In genomic region chr4:48180922-48181321, GRCm38 (mm10) we compare ENCODE assay signal across 22 mouse cellular contexts. TPM values are rescaled to one million over a fixed set of nuclear protein-coding genes. Genes with fewer than 3 reads are reported as not detected.
A peak's percentile ranks its signal among the peaks of the same experiment; 100 is the strongest.
DNase-seq lines count a peak whose midpoint lies in the region; ATAC-seq and TF ChIP-seq lines count a peak whose summit lies in the region.
"Had no signal": no experiment of that assay in that cellular context is flagged by ENCODE, and none has a peak within 500 bp of the region (broad histone marks: within the 10 kb centered on the region; RNA-seq: fewer than 3 reads in every experiment).

No protein-coding gene starts in this region.

- ATAC-seq in hindbrain, embryonic 13.5 days (ENCODE audit: low FRiP score), result no peak
- no peak for ATAC-seq in hindbrain, embryonic 11.5 days (ENCODE audit: low FRiP score)
- ATAC-seq in midbrain, embryonic 13.5 days, result no peak
- no peak; the same call in 1 of the 2 replicates for ATAC-seq in hindbrain, postnatal 0 days
- ATAC-seq: intestine, embryonic 16.5 days had no signal

- TF ChIP-seq POLR2A in brain, embryonic 14.5 days (IDR thresholded peaks at IDR 0.05; ENCODE audit: borderline replicate concordance, extremely low read depth, insufficient read depth, insufficient read length, poor library complexity, severe bottlenecking), result no peak

- peaks cover 17% of the 10 kb centered on the region for H3K4me1 ChIP-seq in hindbrain, embryonic 13.5 days (replicated peaks)
- H3K4me1 ChIP-seq in hindbrain, embryonic 11.5 days (replicated peaks; ENCODE audit: control insufficient read depth, insufficient read depth, low read length), result no peaks in the 10 kb centered on the region
- H3K4me1 ChIP-seq in midbrain, embryonic 13.5 days (replicated peaks), result peaks cover 13% of the 10 kb centered on the region
- peaks cover 8% of the 10 kb centered on the region for H3K4me1 ChIP-seq in midbrain, embryonic 10.5 days
- H3K4me1 ChIP-seq in hindbrain, postnatal 0 days (ENCODE audit: insufficient read depth, low read length), result no peaks in the 10 kb centered on the region
- H3K4me1 ChIP-seq: embryonic facial prominence, embryonic 15.5 days; heart, embryonic 10.5 days had no signal

- 10% methylated on average over 2 of the region's 2 CpGs for WGBS in hindbrain, embryonic 13.5 days
- 27% methylated on average over 2 of the region's 2 CpGs for WGBS in hindbrain, embryonic 11.5 days
- WGBS in midbrain, embryonic 13.5 days, result 4% methylated on average over 2 of the region's 2 CpGs
- WGBS in midbrain, embryonic 10.5 days, result 15% methylated on average over 2 of the region's 2 CpGs
- WGBS in hindbrain, postnatal 0 days, result 17% methylated on average over 2 of the region's 2 CpGs

- H3K27ac ChIP-seq in hindbrain, embryonic 13.5 days, result peak overlapping the region; percentile 18
- no peak overlapping the region for H3K27ac ChIP-seq in hindbrain, embryonic 11.5 days (ENCODE audit: low read depth, low read length)
- H3K27ac ChIP-seq in midbrain, embryonic 13.5 days, result peak overlapping the region; percentile 4; the same call in 1 of the 2 replicates
- H3K27ac ChIP-seq in midbrain, embryonic 10.5 days (replicated peaks), result no peak overlapping the region
- H3K27ac ChIP-seq in hindbrain, postnatal 0 days, result 0 out of 2 replicates have a peak overlapping the region, but pooled peaks have one; percentile 32
- H3K27ac ChIP-seq: embryonic facial prominence, embryonic 15.5 days; forebrain, embryonic 10.5 days; heart, embryonic 10.5 days had no signal

- DNase-seq in hindbrain, embryonic 11.5 days (ENCODE audit: low spot score), result no peak
- no peak for DNase-seq in midbrain, embryonic 10.5 days (ENCODE audit: low spot score)
- DNase-seq in brain, embryonic 14.5 days (ENCODE audit: low read depth), result peak; percentile 22
- no peak for DNase-seq in hindbrain, postnatal 0 days (ENCODE audit: low spot score)
- no peak for DNase-seq in urinary bladder, postnatal 36 days (ENCODE audit: low spot score in 2 of 2)
- DNase-seq: adrenal gland, adult 2 months; adrenal gland, postnatal 25 days; cerebellum, adult 11 months; cerebellum, adult 8-10 months; cerebellum, postnatal 14 days; embryo, embryonic 11 days; gastrocnemius, postnatal 10 days; heart, adult 18-20 months; heart, postnatal 10 days; heart, postnatal 4 days had no signal

- no peak overlapping the region for H3K4me3 ChIP-seq in hindbrain, embryonic 13.5 days
- H3K4me3 ChIP-seq in hindbrain, embryonic 11.5 days (ENCODE audit: low read depth, low read length), result no peak overlapping the region
- no peak overlapping the region for H3K4me3 ChIP-seq in midbrain, embryonic 13.5 days (replicated peaks)
- no peak overlapping the region for H3K4me3 ChIP-seq in midbrain, embryonic 10.5 days
- no peak overlapping the region for H3K4me3 ChIP-seq in hindbrain, postnatal 0 days (ENCODE audit: low read length)
- H3K4me3 ChIP-seq: embryonic facial prominence, embryonic 15.5 days; erythroblast, embryonic 14.5 days; forebrain, embryonic 10.5 days; heart, embryonic 10.5 days had no signal

- no peaks in the 10 kb centered on the region for H3K27me3 ChIP-seq in hindbrain, embryonic 13.5 days
- H3K27me3 ChIP-seq in hindbrain, embryonic 11.5 days (ENCODE audit: control insufficient read depth, insufficient read depth, low read length), result no peaks in the 10 kb centered on the region
- no peaks in the 10 kb centered on the region for H3K27me3 ChIP-seq in midbrain, embryonic 13.5 days
- no peaks in the 10 kb centered on the region for H3K27me3 ChIP-seq in midbrain, embryonic 10.5 days (ENCODE audit: low read depth, poor library complexity, severe bottlenecking)
- no peaks in the 10 kb centered on the region for H3K27me3 ChIP-seq in hindbrain, postnatal 0 days (ENCODE audit: insufficient read depth, low read length)
- H3K27me3 ChIP-seq: embryonic facial prominence, embryonic 15.5 days had no signal

- 0 out of 2 replicates have a peak, but pooled peaks cover 3% of the 10 kb centered on the region for H3K9me3 ChIP-seq in hindbrain, embryonic 13.5 days
- no peaks in the 10 kb centered on the region for H3K9me3 ChIP-seq in hindbrain, embryonic 11.5 days (ENCODE audit: control insufficient read depth, low read length)
- H3K9me3 ChIP-seq in midbrain, embryonic 13.5 days, result no peaks in the 10 kb centered on the region
- no peaks in the 10 kb centered on the region for H3K9me3 ChIP-seq in midbrain, embryonic 10.5 days (replicated peaks)
- H3K9me3 ChIP-seq in hindbrain, postnatal 0 days (ENCODE audit: low read length), result no peaks in the 10 kb centered on the region
- H3K9me3 ChIP-seq: embryonic facial prominence, embryonic 15.5 days; forebrain, embryonic 10.5 days; heart, embryonic 10.5 days had no signal

- H3K9ac ChIP-seq in hindbrain, embryonic 13.5 days, result no peak overlapping the region
- H3K9ac ChIP-seq in hindbrain, embryonic 11.5 days (ENCODE audit: low read depth, low read length), result no peak overlapping the region
- no peak overlapping the region for H3K9ac ChIP-seq in midbrain, embryonic 13.5 days (replicated peaks)
- H3K9ac ChIP-seq in hindbrain, postnatal 0 days (replicated peaks; ENCODE audit: low read length), result no peak overlapping the region
- H3K9ac ChIP-seq: embryonic facial prominence, embryonic 15.5 days had no signal

- no peaks in the 10 kb centered on the region; the same call in 1 of the 2 replicates for H3K36me3 ChIP-seq in hindbrain, embryonic 13.5 days
- H3K36me3 ChIP-seq in hindbrain, embryonic 11.5 days (ENCODE audit: control insufficient read depth, insufficient read depth, low read length), result no peaks in the 10 kb centered on the region
- H3K36me3 ChIP-seq in midbrain, embryonic 13.5 days, result no peaks in the 10 kb centered on the region
- 0 out of 2 replicates have a peak, but pooled peaks cover 3% of the 10 kb centered on the region for H3K36me3 ChIP-seq in midbrain, embryonic 10.5 days
- no peaks in the 10 kb centered on the region; the same call in 1 of the 2 replicates for H3K36me3 ChIP-seq in hindbrain, postnatal 0 days (ENCODE audit: insufficient read depth, low read length)
- H3K36me3 ChIP-seq: forebrain, embryonic 10.5 days; heart, embryonic 10.5 days had no signal

- no peak for TF ChIP-seq CTCF in brain, embryonic 14.5 days (IDR thresholded peaks at IDR 0.05; ENCODE audit: borderline replicate concordance, extremely low read depth, insufficient read depth, insufficient read length)
- no peak for TF ChIP-seq CTCF in hindbrain, postnatal 0 days (IDR thresholded peaks at IDR 0.05; ENCODE audit: low read depth)

- H3K4me2 ChIP-seq in hindbrain, embryonic 13.5 days, result no peak overlapping the region
- H3K4me2 ChIP-seq in hindbrain, embryonic 11.5 days (replicated peaks; ENCODE audit: low read depth, low read length), result no peak overlapping the region
- H3K4me2 ChIP-seq in midbrain, embryonic 13.5 days (replicated peaks), result no peak overlapping the region
- H3K4me2 ChIP-seq in hindbrain, postnatal 0 days (ENCODE audit: low read depth, low read length), result no peak overlapping the region
- H3K4me2 ChIP-seq: embryonic facial prominence, embryonic 15.5 days had no signal

RNA-seq across cellular contexts. Expression of gene Stx17, which starts 56.2 kb away (rescaled TPM):
- polyA plus RNA-seq in hindbrain, embryonic 13.5 days (2015; fragmentation: Nextera tagmentation; extraction: Ambion mirVana), result 23.3 and 23.9 TPM in 2 replicates
- 24.9 and 29.4 TPM in 2 replicates for polyA plus RNA-seq in hindbrain, embryonic 11.5 days (2014; fragmentation: Nextera tagmentation; extraction: Ambion mirVana)
- 20.3 and 22.0 TPM in 2 replicates for polyA plus RNA-seq in midbrain, embryonic 13.5 days (2015; fragmentation: Nextera tagmentation; extraction: Ambion mirVana)
- 21.6 and 27.1 TPM in 2 replicates for polyA plus RNA-seq in midbrain, embryonic 10.5 days (2016; fragmentation: Nextera tagmentation; extraction: Ambion mirVana)
- 10.2 and 11.5 TPM in 2 replicates for polyA plus RNA-seq in brain, embryonic 14.5 days (2012; rRNA removed)
- 15.6 and 23.0 TPM in 2 replicates for total RNA-seq in hindbrain, postnatal 0 days (2014; rRNA removed)
- 25.4 and 27.7 TPM in 2 replicates for polyA plus RNA-seq in hindbrain, postnatal 0 days (2015; fragmentation: Nextera tagmentation; extraction: Ambion mirVana)

Comparison
In these comparisons a context has a peak if more than half of its experiments do, and no peak if none do; other contexts are left out.
1. H3K27ac ChIP-seq: peak in hindbrain, embryonic 13.5 days (single experiment), midbrain, embryonic 13.5 days (single experiment) and hindbrain, postnatal 0 days (single experiment); none in hindbrain, embryonic 11.5 days (single experiment) and midbrain, embryonic 10.5 days (single experiment).